Mouse (Mus musculus) embryonic facial prominence, embryonic 12.5 days (tissue): ENCODE data around the gene Sh3d21. TPM values are rescaled to one million over a fixed set of nuclear protein-coding genes. Genes with fewer than 3 reads are reported as not detected.

ENCODE experiments used
- ATAC-seq: fragments of 200-750 bp; cut with Nextera tagmentation; 2 replicates; pipeline ENCODE4 v1.8.0; 2017; ENCODE audit not compliant: insufficient number of reproducible peaks, insufficient read depth, low FRiP score, low TSS enrichment
- H3K27ac ChIP-seq: fragments of 300-500 bp; sonication (generic); 2 replicates; pipeline ENCODE4 v1.5.1; 2016; ENCODE audit warnings: mild to moderate bottlenecking
- H3K27me3 ChIP-seq: fragments of 300-500 bp; sonication (generic); 2 replicates; pipeline ENCODE4 v1.6.1; 2016; ENCODE audit warnings: mild to moderate bottlenecking, moderate library complexity
- H3K36me3 ChIP-seq: fragments of 300-500 bp; sonication (generic); 2 replicates; pipeline ENCODE4 v1.6.1; 2016; ENCODE audit warnings: mild to moderate bottlenecking
- H3K4me1 ChIP-seq: fragments of 300-500 bp; sonication (generic); 2 replicates; pipeline ENCODE4 v1.6.1; 2016
- H3K4me2 ChIP-seq: fragments of 300-500 bp; sonication (generic); replicated peaks from 2 replicates; pipeline ENCODE4 v1.6.1; 2016; ENCODE audit warnings: mild to moderate bottlenecking, moderate library complexity
- H3K4me3 ChIP-seq: fragments of 300-500 bp; sonication (generic); 2 replicates; pipeline ENCODE4 v1.5.1; 2016; ENCODE audit warnings: mild to moderate bottlenecking
- H3K9ac ChIP-seq: fragments of 300-500 bp; sonication (generic); 2 replicates; pipeline ENCODE4 v1.6.1; 2016; ENCODE audit warnings: mild to moderate bottlenecking, moderate library complexity
- H3K9me3 ChIP-seq: fragments of 300-500 bp; sonication (generic); 2 replicates; pipeline ENCODE4 v1.6.1; 2016; ENCODE audit warnings: mild to moderate bottlenecking, moderate library complexity
- WGBS: fragments of 180-500 bp; shearing (Covaris S2); methylation state at CpG from one replicate; pipeline ENCODE4 v1.1.7; 2016; 5-methylcytosine and 5-hydroxymethylcytosine counted together
- polyA plus RNA-seq: library from polyadenylated mRNA; unstranded; fragments of >200 nt; fragmentation: Nextera tagmentation; extraction: Ambion mirVana; gene quantifications from 2 replicates; pipeline ENCODE4 v1.2.1, GENCODE M21; 2016

The Sh3d21 gene
- polyA plus RNA-seq, 1 experiment from 2014 or later: 8.4 TPM

- WGBS: 90% methylated on average over 8 of the region's 8 CpGs
- no peak overlapping the region for H3K9ac ChIP-seq
These were observed 46.2 kb downstream of the Sh3d21 start for GRCm38 (mm10) chr4:126117116-126117515.

GRCm38 (mm10) chr4:126115871-126116521, 47.3 kb downstream of the Sh3d21 start:
- no peaks in the 10 kb centered on the region for H3K27me3 ChIP-seq
- H3K27ac ChIP-seq: no peak overlapping the region
- H3K4me3 ChIP-seq: no peak overlapping the region
- ATAC-seq: no peak
- 64% methylated on average over 6 of the region's 6 CpGs for WGBS
- 0 out of 2 replicates have a peak, but pooled peaks cover 3% of the 10 kb centered on the region for H3K9me3 ChIP-seq
- H3K36me3 ChIP-seq: peaks cover 12% of the 10 kb centered on the region; the same call in 1 of the 2 replicates
- H3K4me1 ChIP-seq: peaks cover 4% of the 10 kb centered on the region
- H3K9ac ChIP-seq: no peak overlapping the region
- no peak overlapping the region for H3K4me2 ChIP-seq

More at GRCm38 (mm10) chr4:126117116-126117515, 46.2 kb downstream of the Sh3d21 start:
- Histone ChIP-seq H3K27ac (no peak overlapping the region), H3K9me3 (0 out of 2 replicates have a peak, but pooled peaks cover 3% of the 10 kb centered on the region), H3K4me3 (no peak overlapping the region), H3K36me3 (peaks cover 19% of the 10 kb centered on the region; the same call in 1 of the 2 replicates), H3K4me2 (no peak overlapping the region), H3K27me3 (no peaks in the 10 kb centered on the region), H3K4me1 (no peaks in the 10 kb centered on the region)
- no peak for ATAC-seq

GRCm38 (mm10) chr4:126115411-126115810, 47.9 kb downstream of the Sh3d21 start:
- Histone ChIP-seq H3K4me2 (no peak overlapping the region), H3K9ac (no peak overlapping the region), H3K27ac (no peak overlapping the region), H3K9me3 (no peaks in the 10 kb centered on the region), H3K36me3 (peaks cover 9% of the 10 kb centered on the region; the same call in 1 of the 2 replicates), H3K4me3 (no peak overlapping the region), H3K27me3 (no peaks in the 10 kb centered on the region), H3K4me1 (peaks cover 10% of the 10 kb centered on the region)
- WGBS: 80% methylated on average over 9 of the region's 9 CpGs
- no peak for ATAC-seq

- Histone ChIP-seq H3K27ac (no peak overlapping the region), H3K9me3 (no peaks in the 10 kb centered on the region), H3K27me3 (no peaks in the 10 kb centered on the region), H3K36me3 (peaks cover 9% of the 10 kb centered on the region; the same call in 1 of the 2 replicates), H3K4me1 (peaks cover 19% of the 10 kb centered on the region), H3K9ac (no peak overlapping the region), H3K4me3 (no peak overlapping the region), H3K4me2 (no peak overlapping the region)
- 21% methylated on average over 6 of the region's 6 CpGs for WGBS
- no peak for ATAC-seq
These were observed 49.3 kb downstream of the Sh3d21 start for GRCm38 (mm10) chr4:126113943-126114342.

- Histone ChIP-seq H3K27me3 (no peaks in the 10 kb centered on the region), H3K9me3 (no peaks in the 10 kb centered on the region), H3K36me3 (0 out of 2 replicates have a peak, but pooled peaks cover 5% of the 10 kb centered on the region), H3K4me1 (peaks cover 19% of the 10 kb centered on the region), H3K4me3 (no peak overlapping the region), H3K27ac (no peak overlapping the region), H3K9ac (no peak overlapping the region), H3K4me2 (no peak overlapping the region)
- ATAC-seq: no peak
- 77% methylated on average over 4 of the region's 4 CpGs for WGBS
These were observed 50.0 kb downstream of the Sh3d21 start for GRCm38 (mm10) chr4:126113243-126113642.

- 17% methylated on average over 7 of the region's 7 CpGs for WGBS
- Histone ChIP-seq H3K9ac (no peak overlapping the region), H3K4me3 (no peak overlapping the region), H3K27me3 (no peaks in the 10 kb centered on the region), H3K4me2 (peak overlapping the region; percentile 16), H3K4me1 (peaks cover 19% of the 10 kb centered on the region), H3K36me3 (no peaks in the 10 kb centered on the region), H3K9me3 (no peaks in the 10 kb centered on the region), H3K27ac (peak overlapping the region; percentile 75)
- no peak for ATAC-seq
These were observed 52.1 kb downstream of the Sh3d21 start for GRCm38 (mm10) chr4:126111153-126111549.

GRCm38 (mm10) chr4:126110374-126111152, 52.7 kb downstream of the Sh3d21 start:
- 0 out of 2 replicates have a peak overlapping the region, but pooled peaks have one; percentile 4 for H3K9ac ChIP-seq
- H3K4me1 ChIP-seq: peaks cover 19% of the 10 kb centered on the region
- H3K36me3 ChIP-seq: no peaks in the 10 kb centered on the region
- H3K9me3 ChIP-seq: no peaks in the 10 kb centered on the region
- 9% methylated on average over 12 of the region's 12 CpGs for WGBS
- H3K4me2 ChIP-seq: peak overlapping the region; percentile 16
- no peak overlapping the region for H3K4me3 ChIP-seq
- peak; percentile 72; the same call in 1 of the 2 replicates for ATAC-seq
- H3K27me3 ChIP-seq: no peaks in the 10 kb centered on the region
- H3K27ac ChIP-seq: peak overlapping the region; percentile 75

GRCm38 (mm10) chr4:126109613-126110373, 53.5 kb downstream of the Sh3d21 start:
- 75% methylated on average over 10 of the region's 10 CpGs for WGBS
- no peak for ATAC-seq

GRCm38 (mm10) chr4:126108061-126108740, 55.1 kb downstream of the Sh3d21 start:
- H3K4me1 ChIP-seq: peaks cover 30% of the 10 kb centered on the region
- no peaks in the 10 kb centered on the region for H3K27me3 ChIP-seq

More at GRCm38 (mm10) chr4:126109613-126110373, 53.5 kb downstream of the Sh3d21 start:
- H3K4me2 ChIP-seq: no peak overlapping the region; the same call in 1 of the 2 replicates
- H3K4me3 ChIP-seq: no peak overlapping the region
- no peaks in the 10 kb centered on the region for H3K27me3 ChIP-seq
- H3K9me3 ChIP-seq: no peaks in the 10 kb centered on the region
- H3K36me3 ChIP-seq: no peaks in the 10 kb centered on the region
- H3K27ac ChIP-seq: peak overlapping the region; percentile 75; the same call in 1 of the 2 replicates
- 0 out of 2 replicates have a peak overlapping the region, but pooled peaks have one; percentile 4 for H3K9ac ChIP-seq
- H3K4me1 ChIP-seq: peaks cover 25% of the 10 kb centered on the region

GRCm38 (mm10) chr4:126105131-126105783, 58.0 kb downstream of the Sh3d21 start:
- 57% methylated on average over 7 of the region's 7 CpGs for WGBS
- Histone ChIP-seq H3K27ac (no peak overlapping the region), H3K4me1 (peaks cover 27% of the 10 kb centered on the region), H3K4me2 (peak overlapping the region; percentile 90), H3K27me3 (no peaks in the 10 kb centered on the region), H3K36me3 (no peaks in the 10 kb centered on the region), H3K9ac (peak overlapping the region; percentile 76; the same call in 1 of the 2 replicates), H3K9me3 (no peaks in the 10 kb centered on the region), H3K4me3 (peak overlapping the region; percentile 81; the same call in 1 of the 2 replicates)
- no peak for ATAC-seq

More at GRCm38 (mm10) chr4:126108061-126108740, 55.1 kb downstream of the Sh3d21 start:
- Histone ChIP-seq H3K27ac (no peak overlapping the region), H3K36me3 (no peaks in the 10 kb centered on the region), H3K9me3 (no peaks in the 10 kb centered on the region), H3K9ac (no peak overlapping the region), H3K4me2 (no peak overlapping the region), H3K4me3 (no peak overlapping the region)
- 40% methylated on average over 8 of the region's 8 CpGs for WGBS
- ATAC-seq: no peak
